Mouse (Mus musculus) heart, postnatal 25 days (tissue): ENCODE measurements around the gene Ifnz. TPM values are rescaled to one million over a fixed set of nuclear protein-coding genes. Genes with fewer than 3 reads are reported as not detected.
"Not testable (repeated sequence)": the region's sequence is repeated elsewhere in the genome, so short reads cannot be mapped to it uniquely, and the experiment has no call there.

Experiments
- DNase-seq: peaks from one replicate; pipeline ENCODE4 v3.0.0; 2022; ENCODE audit warnings: low spot score
- intact Hi-C: fragments of 180-260 bp; cut with DNase I; formaldehyde crosslinking; loops from one replicate; pipeline ENCODE4 v1.15.1; 2025
- total RNA-seq, 2 experiments: library from RNA; stranded (reverse); gene quantifications; 2 replicates each; pipeline ENCODE4 v1.2.3; 2021

Ifnz gene
- total RNA-seq: under 1 TPM in 1 of 2 experiments, not detected in 1; 0.18 TPM

DNA sequence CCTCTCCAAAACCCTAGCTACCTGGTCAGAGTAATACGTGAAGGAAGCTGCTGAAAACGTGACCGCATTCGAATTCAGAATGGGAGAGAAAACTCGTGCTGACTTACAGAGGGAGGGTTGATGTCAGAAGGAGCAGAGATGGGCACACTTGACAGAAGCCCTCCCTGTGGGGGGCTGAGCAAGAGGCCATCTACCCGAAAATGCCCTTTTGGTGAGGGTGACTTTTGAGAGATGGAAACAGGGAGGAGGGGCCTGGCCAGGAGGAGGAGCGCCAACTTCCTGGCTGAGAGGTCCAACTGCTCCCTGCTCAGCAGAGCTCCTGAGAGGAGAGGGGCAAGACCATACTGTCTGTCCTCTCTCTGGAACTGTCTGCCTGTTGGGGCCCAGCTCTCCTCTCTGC is at the start of gene Ifnz:
Gene Ifnz, plus strand, starts transcription at position 301 of the 400 bp plus-strand sequence.
- DNase-seq, intact Hi-C loops: not testable (repeated sequence)

DNA sequence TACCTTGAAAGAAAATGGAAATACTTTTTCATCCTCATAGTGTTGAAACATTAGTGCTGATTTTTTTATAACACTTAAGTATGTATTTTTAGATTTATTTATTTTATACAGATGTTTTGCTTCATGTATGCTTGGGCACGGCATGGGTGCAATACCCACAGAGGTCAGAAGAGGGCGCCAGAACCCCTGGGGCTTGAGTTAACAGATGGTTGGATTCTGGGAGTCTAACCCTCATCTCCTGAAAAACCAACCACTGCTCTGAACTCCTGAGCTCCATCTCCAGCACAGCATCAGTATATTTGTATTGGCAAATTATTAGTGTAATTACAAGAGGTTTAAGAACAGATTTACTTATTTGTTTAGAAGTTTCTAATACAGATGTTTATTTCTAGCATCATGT is 43.5 kb upstream of the Ifnz start:
- intact Hi-C loops: loop anchor here (2.0 to 10.0 kb wide), 2 partner anchors 18 to 644 kb away; partner anchors contain the start of gene Focad
- DNase-seq: no peak

DNA sequence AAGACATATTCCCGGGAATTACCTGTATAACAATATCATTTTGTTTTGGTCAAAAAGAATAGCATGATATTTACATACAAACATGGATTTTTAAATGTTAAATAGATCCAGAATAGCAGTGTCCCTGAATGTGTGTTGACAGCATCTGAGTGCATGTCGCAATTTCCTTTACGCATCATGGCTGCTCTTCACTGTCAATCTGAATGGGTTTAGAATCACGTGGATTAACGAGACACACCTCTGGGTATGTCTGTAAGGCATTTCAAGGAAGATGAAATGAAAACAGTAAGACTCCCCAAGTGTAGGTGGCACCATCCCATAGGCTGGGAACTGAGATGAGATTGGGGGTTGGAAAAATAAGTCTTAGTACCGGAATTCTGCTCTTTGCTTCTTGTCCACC is 42.9 kb upstream of the Ifnz start:
- intact Hi-C loops: loop anchor here (2.0 to 10.0 kb wide), 2 partner anchors 18 to 644 kb away; partner anchors contain the start of gene Focad
- no peak for DNase-seq

DNA sequence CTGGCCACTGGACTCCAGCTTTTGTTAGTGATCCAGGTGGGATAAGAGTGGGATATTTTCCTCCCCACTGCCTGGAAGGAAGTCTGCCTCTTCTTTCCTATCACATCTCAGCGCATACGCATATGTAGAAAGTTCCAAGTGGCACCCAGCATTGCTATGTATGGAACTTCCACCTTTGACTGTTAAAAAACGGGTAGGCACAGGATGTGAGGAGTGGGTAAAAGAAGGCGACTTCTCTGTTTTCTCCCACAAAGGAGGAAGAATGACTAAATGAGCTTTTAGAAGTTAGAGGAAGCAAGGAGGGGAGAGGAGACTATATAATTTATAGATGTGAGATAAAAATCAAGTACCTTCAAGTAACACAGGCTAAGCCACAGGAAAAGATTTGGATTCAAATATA is 40.5 kb upstream of the Ifnz start:
- no peak for DNase-seq
- intact Hi-C loops: no loop called here

DNA sequence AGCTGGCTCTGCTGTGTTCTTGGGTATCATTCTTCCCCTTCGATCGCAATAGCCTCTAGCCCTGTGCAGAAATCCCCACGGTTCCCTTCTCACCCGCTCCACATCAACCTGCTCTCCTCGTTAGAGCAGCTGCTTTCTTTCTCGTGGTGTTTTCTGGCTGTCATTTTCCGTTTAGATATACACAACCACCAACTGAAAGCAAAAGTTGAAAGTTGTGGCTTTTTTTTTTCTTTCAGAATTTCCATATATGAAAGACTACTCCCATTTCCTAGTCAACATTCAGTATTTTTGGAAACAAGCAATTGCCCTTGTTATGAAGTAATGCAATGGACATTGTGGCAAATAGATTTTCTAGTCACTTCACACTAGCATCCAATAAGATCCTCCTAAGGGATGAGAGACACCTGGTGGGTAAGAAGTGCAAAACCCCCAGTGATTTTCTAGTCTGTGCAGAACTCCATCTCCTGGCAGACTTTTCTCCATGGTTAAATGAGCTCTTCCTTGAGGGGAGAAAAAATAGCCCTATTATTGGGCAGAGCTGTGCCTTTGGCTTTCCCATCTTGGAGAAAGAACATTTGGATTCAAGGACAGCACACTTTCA is 39.1 kb upstream of the Ifnz start:
- DNase-seq: no peak
- intact Hi-C loops: no loop called here

DNA sequence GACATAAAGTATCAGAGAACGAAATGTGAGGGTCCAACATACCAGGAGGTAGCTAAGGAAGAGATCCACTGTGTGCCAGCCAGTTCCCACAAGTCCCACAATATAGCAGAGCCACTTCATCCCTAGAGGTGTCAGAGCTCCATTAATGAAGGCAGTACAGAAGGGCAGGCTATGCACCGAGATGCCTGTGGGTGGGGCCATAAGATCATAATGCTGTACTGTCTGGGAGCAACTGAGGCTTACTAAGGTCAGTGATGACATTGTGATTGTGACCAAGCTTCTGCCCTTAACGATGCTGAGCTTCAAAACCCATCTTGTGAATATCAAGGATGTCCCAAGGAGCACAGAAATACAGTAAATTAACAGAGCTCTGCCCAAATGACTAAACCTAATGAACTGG is 37.7 kb upstream of the Ifnz start:
- DNase-seq: no peak
- intact Hi-C loops: no loop called here

DNA sequence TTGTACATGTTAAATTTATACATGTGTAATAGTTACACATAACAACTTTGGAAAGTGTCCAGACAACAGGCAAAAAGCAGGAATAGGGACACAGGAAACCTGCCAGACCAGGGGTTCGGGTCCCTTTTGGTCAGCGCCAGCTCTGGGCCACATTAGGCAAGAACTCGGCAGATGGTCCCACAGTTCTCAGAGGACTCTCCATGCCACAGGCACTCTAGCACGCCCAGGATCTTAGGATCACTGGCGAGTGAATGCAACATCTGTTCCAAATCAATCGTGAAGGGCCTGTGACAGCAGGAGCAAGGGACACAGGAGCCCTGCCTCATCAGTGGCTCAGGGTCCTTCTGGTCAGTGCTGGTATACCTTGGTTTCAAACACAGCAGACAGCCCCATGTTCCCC is 32.0 kb upstream of the Ifnz start:
- no peak for DNase-seq
- intact Hi-C loops: no loop called here

DNA sequence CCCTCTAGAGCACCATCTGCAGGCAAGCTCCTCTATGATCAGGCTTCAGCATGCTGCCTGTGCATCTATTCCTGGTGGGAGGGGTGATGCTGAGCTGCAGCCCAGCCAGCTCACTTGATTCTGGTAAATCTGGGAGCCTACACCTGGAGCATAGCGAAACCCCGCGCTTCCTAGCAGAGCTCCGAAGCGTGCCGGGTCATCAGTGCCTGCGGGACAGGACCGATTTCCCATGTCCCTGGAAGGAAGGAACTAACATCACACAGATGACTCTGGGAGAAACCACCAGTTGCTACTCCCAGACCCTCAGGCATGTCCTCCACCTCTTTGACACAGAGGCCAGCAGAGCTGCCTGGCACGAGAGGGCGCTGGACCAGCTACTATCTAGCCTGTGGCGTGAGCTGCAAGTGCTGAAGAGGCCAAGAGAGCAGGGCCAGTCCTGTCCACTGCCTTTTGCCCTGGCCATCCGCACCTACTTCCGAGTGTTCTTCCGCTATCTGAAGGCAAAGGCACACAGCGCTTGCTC is 27.1 kb upstream of the Ifnz start, which contains the start of gene Gm13271:
Gene Gm13271, plus strand, starts transcription at position 51 of the 523 bp plus-strand sequence.
- intact Hi-C loops: not testable (repeated sequence)
- peak; percentile 69 for DNase-seq

DNA sequence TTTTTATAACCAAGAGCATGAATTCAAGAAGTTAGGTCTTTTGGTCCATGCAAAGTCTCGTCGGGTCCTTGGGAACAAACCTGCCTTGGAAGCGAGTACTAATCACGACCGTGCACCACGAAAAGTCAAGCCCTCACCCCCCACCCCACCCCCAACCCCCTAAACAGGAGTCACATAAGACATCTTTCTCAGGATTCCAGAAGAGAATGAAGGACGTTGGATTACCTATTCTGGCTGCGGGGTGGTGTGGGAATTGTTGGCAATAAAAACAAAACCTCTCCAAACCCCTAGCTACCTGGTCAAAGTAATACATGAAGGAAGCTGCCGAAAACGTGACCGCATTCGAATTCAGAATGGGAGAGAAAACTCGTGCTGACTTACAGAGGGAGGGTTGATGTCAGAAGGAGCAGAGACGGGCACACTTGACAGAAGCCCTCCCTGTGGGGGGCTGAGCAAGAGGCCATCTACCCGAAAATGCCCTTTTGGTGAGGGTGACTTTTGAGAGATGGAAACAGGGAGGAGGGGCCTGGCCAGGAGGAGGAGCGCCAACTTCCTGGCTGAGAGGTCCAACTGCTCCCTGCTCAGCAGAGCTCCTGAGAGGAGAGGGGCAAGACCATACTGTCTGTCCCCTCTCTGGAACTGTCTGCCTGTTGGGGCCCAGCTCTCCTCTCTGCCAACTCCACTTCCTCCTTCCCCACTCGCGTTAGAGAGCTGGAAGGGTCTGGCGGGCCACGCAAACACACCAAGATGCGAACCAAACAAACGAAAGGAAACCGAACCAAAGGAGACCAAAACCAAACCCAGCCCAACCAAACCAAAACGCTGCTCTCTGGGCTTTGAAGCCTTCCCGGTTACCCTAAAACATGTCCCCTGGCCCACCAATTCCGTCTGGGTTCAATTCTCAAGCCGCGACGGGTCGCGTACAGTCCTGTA is 25.1 kb upstream of the Ifnz start:
- intact Hi-C loops: loop anchor here (2.0 kb wide), 1 partner anchor 18 kb away; no protein-coding TSS in a partner anchor
- not testable (repeated sequence) for DNase-seq

DNA sequence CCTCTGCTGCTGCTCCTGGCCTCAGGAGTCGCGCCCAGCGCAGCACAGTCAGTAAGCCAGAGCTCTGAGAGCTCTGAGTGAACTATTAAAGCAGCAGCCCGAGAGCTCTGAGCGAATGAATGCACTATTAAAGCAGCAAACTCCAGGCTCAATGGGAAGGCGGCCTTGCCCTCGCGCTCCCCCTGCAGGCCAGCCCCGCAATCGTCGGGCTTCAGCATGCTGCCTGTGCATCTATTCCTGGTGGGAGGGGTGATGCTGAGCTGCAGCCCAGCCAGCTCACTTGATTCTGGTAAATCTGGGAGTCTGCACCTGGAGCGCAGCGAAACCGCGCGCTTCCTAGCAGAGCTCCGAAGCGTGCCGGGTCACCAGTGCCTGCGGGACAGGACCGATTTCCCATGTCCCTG is 24.3 kb upstream of the Ifnz start:
- DNase-seq: peak; percentile 85
- intact Hi-C loops: loop anchor here (2.0 kb wide), 1 partner anchor 19 kb away; no protein-coding TSS in a partner anchor

DNA sequence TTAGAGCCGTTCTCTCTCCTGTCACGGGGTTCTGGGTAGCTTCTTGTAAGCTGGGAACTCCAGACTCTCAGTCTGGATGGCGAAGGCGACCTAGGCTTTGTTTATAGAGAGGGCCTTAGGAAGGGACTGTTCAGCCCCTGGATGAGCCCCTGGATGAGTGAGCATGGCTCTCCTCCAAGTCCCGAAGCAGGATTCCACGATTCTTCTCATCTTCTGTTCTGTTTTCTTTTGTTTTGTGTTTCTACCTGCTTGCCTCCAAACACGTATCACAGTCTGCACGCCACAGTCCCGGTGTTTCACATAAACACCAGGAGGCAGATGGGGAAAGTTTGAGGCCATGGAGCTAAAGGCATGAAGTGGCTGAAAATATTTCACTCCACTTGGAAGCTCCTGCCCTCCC is 23.2 kb upstream of the Ifnz start:
- intact Hi-C loops, DNase-seq: not testable (repeated sequence)

DNA sequence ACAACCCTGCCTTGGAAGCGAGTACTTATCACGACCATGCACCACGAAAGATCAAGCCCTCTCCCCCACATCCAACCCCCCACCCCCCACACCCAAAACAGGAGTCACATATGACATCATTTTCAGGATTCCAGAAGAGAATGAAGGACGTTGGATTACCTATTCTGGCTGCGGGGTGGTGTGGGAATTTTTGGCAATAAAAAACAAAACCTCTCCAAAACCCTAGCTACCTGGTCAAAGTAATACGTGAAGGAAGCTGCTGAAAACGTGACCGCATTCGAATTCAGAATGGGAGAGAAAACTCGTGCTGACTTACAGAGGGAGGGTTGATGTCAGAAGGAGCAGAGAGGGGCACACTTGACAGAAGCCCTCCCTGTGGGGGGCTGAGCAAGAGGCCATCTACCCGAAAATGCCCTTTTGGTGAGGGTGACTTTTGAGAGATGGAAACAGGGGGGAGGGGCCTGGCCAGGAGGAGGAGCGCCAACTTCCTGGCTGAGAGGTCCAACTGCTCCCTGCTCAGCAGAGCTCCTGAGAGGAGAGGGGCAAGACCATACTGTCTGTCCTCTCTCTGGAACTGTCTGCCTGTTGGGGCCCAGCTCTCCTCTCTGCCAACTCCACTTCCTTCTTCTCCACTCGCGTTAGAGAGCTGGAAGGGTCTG is 22.2 kb upstream of the Ifnz start, which contains the start of gene Gm13283:
Gene Gm13283, plus strand, starts transcription at position 510 of the 659 bp plus-strand sequence.
- intact Hi-C loops: not testable (repeated sequence)

DNA sequence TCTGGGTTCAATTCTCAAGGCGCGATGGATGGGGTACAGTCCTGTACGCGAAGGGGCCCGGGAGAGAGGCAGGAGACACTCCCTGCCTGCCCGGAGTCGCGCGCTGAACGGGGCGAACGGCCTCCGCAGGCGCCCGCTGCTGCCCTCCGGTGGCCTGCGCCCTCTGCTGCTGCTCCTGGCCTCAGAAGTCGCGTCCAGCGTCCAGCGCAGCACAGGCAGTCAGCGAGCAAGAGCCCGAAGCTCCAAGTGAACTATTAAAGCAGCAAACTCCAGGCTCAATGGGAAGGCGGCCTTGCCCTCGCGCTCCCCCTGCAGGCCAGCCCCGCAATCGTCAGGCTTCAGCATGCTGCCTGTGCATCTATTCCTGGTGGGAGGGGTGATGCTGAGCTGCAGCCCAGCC is 21.5 kb upstream of the Ifnz start:
- peak; percentile 77 for DNase-seq
- intact Hi-C loops: not testable (repeated sequence)

More for the DNA sequence above, 22.2 kb upstream of the Ifnz start, which contains the start of gene Gm13283:
- not testable (repeated sequence) for DNase-seq

DNA sequence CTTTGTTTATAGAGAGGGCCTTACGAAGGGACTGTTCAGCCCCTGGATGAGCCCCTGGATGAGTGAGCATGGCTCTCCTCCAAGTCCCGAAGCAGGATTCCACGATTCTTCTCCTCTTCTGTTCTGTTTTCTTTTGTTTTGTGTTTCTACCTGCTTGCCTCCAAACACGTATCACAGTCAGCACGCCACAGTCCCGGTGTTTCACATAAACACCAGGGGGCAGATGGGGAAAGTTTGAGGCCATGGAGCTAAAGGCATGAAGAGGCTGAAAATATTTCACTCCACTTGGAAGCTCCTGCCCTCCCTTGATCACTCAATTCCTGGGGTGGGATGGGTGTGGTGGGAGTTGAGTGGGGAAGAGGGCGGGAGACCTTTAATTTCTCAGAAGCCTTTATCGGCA is 20.2 kb upstream of the Ifnz start:
- DNase-seq: peak; percentile 68
- intact Hi-C loops: not testable (repeated sequence)

DNA sequence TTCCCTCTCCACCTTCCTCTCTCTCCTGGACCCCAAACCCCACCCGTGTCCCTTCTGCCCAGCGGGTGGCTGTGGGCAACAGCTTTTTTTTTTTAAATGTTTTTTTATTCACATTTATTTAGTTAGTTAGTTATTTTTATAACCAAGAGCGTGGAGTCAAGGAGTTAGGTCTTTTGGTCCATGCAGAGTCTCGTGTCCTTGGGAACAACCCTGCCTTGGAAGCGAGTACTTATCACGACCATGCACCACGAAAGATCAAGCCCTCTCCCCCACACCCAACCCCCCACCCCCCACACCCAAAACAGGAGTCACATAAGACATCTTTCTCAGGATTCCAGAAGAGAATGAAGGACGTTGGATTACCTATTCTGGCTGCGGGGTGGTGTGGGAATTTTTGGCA is 19.6 kb upstream of the Ifnz start:
- DNase-seq: not testable (repeated sequence)

DNA sequence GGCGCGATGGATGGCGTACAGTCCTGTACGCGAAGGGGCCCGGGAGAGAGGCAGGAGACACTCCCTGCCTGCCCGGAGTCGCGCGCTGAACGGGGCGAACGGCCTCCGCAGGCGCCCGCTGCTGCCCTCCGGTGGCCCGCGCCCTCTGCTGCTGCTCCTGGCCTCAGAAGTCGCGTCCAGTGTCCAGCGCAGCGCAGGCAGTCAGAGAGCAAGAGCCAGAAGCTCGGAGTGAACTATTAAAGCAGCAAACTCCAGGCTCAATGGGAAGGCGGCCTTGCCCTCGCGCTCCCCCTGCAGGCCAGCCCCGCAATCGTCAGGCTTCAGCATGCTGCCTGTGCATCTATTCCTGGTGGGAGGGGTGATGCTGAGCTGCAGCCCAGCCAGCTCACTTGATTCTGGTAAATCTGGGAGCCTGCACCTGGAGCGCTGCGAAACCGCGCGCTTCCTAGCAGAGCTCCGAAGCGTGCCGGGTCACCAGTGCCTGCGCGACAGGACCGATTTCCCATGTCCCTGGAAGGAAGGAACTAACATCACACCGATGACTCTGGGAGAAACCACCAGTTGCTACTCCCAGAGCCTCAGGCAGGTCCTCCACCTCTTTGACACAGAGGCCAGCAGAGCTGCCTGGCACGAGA is 18.4 kb upstream of the Ifnz start:
- intact Hi-C loops: not testable (repeated sequence)
- DNase-seq: peak; percentile 54

More for the DNA sequence above, 19.6 kb upstream of the Ifnz start:
- intact Hi-C loops: not testable (repeated sequence)

DNA sequence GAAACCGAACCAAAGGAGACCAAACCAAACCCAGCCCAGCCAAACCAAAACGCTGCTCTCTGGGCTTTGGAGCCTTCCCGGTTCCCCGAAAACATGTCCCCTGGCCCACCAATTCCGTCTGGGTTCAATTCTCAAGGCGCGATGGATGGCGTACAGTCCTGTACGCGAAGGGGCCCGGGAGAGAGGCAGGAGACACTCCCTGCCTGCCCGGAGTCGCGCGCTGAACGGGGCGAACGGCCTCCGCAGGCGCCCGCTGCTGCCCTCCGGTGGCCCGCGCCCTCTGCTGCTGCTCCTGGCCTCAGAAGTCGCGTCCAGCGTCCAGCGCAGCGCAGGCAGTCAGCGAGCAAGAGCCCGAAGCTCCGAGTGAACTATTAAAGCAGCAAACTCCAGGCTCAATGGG is 8.4 kb upstream of the Ifnz start, which contains the start of gene Gm13290:
Gene Gm13290, plus strand, starts transcription at position 301 of the 400 bp plus-strand sequence.
- intact Hi-C loops, DNase-seq: not testable (repeated sequence)

DNA sequence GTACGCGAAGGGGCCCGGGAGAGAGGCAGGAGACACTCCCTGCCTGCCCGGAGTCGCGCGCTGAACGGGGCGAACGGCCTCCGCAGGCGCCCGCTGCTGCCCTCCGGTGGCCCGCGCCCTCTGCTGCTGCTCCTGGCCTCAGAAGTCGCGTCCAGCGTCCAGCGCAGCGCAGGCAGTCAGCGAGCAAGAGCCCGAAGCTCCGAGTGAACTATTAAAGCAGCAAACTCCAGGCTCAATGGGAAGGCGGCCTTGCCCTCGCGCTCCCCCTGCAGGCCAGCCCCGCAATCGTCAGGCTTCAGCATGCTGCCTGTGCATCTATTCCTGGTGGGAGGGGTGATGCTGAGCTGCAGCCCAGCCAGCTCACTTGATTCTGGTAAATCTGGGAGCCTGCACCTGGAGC is 5.3 kb upstream of the Ifnz start, which contains the start of gene Gm13289:
Gene Gm13289, plus strand, starts transcription at position 301 of the 400 bp plus-strand sequence.
- DNase-seq, intact Hi-C loops: not testable (repeated sequence)

DNA sequence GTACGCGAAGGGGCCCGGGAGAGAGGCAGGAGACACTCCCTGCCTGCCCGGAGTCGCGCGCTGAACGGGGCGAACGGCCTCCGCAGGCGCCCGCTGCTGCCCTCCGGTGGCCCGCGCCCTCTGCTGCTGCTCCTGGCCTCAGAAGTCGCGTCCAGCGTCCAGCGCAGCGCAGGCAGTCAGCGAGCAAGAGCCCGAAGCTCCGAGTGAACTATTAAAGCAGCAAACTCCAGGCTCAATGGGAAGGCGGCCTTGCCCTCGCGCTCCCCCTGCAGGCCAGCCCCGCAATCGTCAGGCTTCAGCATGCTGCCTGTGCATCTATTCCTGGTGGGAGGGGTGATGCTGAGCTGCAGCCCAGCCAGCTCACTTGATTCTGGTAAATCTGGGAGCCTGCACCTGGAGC is 2.4 kb upstream of the Ifnz start, which contains the start of gene Gm13272:
Gene Gm13272, plus strand, starts transcription at position 301 of the 400 bp plus-strand sequence.
- intact Hi-C loops, DNase-seq: not testable (repeated sequence)
